Mouse (Mus musculus) thymus, adult 2 months (tissue): ENCODE data around the gene Ush2a.

Experiments used
- CTCF ChIP-seq: fragments of 200-500 bp; IDR thresholded peaks from 2 replicates; pipeline ENCODE4 v1.5.1; 2012; ENCODE audit warnings: mild to moderate bottlenecking, control low read depth, low read length, moderate library complexity, borderline replicate concordance; ENCODE audit not compliant: control insufficient read depth, poor library complexity, insufficient read depth; ENCODE audit errors: extremely low read depth
- POLR2A ChIP-seq: fragments of 200-500 bp; IDR thresholded peaks from 2 replicates; pipeline ENCODE4 v1.6.1; 2012; ENCODE audit warnings: mild to moderate bottlenecking, low read length, control low read depth, moderate library complexity; ENCODE audit not compliant: control insufficient read depth, poor library complexity, insufficient read depth; ENCODE audit errors: extremely low read depth

- TF ChIP-seq CTCF (no peak), POLR2A (no peak)
Measured at GRCm38 (mm10) chr1:188529606-188530131, 267.8 kb downstream of the Ush2a start.
